Mouse (Mus musculus): Measurements from ENCODE around the gene Papss2. TPM values are rescaled to one million over a fixed set of nuclear protein-coding genes. Genes with fewer than 3 reads are reported as not detected.

The Papss2 gene
- total RNA-seq, 2 experiments from 2014 or later, result 5.6 to 6.9 TPM

DNA sequence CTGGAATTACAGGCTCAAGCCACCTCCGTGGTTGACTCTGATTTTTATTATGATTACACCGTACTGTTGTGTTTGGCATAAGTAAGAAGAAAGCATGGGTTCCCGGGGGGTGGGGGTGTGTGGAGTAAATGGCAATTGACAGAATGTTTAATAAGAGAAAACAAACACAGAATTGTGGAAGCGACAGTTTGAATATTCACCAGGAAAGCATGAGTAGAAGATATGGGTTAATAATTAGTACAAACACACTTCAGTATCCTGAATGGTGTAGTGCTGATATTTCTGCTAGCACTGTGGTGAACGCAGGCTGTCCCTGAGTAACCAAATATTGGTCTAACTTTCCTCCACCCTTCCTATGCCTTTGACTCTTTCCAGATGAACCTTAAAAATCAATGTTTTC is 3.8 kb downstream of the Papss2 start:
- no peak for DNase-seq

DNA sequence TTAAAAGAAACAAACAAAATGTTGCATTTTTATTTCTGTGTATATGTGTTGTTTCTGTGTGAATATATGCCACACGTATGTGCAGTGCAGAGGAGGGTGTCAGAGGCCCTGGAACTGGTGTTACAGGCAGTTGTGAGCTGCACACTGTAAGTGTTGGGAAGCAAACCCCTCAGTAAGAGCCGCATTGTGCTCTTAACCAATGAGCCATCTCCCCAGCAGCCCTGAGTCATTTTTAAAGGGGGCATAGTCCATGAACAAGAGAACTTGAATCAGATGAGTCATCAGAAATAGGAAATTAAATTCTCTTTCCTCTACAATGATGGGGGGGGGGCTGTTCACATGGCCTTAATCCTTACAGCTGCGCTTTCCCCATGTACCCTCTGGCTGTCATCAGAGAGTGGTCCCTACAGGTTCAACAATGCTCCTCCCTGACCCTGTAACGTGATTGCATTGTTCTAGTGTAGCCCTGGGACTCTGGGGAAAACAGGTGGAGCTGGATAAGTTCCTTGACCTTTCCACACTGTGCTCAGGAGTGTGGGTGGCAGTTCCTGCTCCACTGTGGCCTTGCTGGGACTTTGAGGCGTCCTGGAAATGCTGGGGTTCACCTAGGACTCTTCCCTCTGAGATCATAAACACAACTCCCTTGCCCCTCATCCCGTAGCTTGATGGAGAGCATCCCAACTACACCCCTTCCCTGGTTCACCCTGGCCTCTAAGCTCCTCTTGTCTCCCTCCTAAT is 5.6 kb downstream of the Papss2 start:
- no peak for DNase-seq

DNA sequence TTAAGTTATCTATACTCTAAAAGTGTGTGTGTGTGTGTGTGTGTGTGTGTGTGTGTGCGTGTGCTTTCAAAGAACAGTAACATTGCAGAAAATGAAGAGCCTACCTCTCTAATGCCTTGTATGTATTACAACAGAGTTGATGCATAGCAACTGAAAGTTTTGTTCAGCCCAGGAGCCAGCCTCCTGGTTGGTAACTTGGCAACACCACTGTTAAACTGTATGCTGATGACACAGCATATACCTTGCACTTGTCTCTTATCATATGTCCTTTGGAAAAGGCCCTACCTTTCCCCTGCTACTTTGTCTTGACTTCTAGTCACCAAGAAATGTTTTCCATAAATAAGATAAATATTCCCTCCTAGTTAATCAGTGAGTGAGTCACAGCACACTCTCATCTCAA is 7.9 kb downstream of the Papss2 start:
- no peak for DNase-seq

DNA sequence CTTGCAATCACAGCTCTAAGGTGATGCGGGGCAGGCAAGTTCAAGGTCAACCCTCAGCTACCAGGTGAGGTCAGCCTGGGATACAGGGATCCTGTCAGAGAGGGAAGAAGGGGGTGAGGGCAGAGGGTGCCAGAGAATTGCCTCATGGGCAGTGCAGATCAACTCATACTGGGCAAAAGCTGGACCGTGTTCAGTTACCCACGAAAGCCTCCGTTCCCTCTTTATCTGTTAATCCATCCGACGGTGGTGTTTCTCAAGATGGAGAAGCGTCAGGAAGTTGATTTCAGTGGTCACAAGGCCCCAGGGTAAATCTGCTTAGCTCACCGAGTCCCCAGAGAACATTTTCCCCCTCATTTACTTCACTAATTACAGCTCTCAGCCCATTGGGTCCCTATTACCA is 8.5 kb downstream of the Papss2 start:
- no peak for DNase-seq

DNA sequence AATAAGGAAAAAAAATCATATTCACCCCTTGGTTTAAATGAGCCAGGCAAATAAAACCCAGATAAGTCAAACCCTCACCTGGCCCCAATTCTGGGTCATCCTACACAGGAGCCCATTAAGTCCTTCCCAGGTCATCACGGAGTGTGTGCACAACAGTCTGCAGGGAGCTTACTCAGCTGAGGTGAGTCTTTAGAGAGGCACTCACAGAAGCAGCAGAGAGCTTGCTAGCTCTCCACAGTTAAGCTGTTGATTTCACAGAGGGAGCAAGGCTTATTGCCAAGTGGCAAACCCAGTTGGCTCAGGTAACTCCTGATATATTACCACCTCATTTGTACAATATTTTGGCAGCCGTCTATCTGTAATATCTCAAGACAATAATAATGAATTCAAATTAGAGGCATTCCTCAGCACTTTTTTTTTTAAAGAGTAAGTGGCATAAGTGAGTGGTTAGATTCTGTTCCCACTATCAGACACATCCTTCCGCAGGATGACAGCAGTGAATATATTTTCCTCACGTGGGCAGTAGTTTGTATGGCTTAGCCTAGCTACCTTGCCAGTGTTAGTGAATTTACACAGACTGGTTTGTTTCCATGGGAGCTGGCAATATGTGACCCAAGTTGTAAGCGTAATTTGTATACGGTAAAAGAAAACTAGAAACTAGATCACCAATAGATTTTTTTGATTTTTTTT is 9.1 kb downstream of the Papss2 start:
- DNase-seq, result no peak

DNA sequence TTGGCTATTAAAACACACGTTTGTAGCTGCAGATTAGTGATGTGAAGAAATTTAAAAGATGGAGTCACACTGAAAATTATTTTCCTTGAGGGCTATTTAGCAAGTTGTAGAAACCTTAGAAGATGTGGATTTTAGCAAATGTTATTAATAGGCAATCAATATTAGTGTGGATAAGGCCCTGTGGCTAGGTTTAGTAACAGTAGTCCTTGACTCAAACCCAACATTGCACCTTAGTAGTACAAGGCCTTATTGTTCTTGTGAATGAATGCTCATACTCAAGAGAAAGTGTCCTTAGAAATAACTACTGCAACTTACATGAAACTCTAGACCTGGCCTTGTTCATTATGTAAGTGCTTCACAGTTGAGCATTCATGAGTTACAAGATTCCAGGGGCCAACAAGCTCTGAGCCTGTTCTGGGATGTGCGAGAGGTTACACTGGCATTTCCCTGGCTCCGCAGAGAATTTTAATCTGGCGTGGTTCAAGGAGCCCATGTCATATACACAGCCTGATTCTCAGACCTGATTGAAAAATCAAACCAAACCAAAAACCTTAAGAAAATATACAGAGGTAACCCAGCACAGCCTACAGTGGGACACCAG is 10.7 kb downstream of the Papss2 start:
- no peak for DNase-seq

DNA sequence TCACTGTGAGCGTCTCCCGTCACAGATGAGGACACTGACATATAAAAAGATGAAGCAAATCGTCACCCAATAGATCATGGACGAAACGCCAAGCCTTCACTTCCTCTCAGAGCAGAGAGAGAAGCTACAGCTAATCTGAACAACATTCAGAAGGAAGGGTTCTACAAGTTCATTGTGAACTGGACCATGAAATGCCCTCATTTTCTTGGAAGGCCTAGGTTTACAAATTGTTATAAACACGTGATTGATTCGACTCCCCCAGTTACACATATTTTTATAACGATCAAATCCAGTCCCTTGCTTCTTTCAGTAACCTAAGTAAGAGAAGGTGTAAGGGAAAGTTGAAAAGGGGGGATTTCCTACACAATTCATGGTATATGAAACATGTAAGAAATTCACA is 11.4 kb downstream of the Papss2 start:
- DNase-seq, result no peak

DNA sequence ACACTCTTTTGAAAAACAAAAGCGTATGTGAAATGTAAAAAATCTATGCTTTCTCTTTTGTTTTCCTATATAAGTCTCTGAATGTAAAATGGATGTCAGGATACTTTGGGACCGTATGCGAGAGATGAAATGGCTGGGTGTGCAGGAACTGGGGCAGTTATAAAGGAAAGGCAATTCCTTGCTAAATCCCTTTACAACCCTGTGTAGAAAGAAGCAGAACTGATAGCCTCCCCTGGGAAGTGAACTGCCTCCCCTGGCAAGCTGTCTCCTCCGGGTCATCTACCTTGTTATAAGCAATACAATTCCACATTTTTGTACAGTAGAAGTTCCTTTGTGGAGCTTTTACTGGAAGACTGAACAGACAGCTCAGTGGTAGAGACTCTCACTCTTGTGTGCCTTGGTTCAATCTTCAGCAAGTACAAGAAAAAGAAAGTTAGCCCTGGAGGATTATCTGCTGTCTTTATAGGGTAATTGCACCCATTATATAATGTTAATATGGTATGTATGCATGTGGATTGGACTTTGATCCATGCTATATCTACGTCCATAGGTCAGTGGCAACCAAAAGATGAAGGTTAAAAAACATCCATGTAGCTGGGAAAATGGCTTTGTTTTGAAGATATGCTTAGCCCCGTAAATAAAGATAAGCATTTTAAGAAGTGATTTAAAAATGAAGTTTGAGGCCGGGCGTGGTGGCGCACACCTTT is 15.9 kb downstream of the Papss2 start:
- DNase-seq, result no peak

DNA sequence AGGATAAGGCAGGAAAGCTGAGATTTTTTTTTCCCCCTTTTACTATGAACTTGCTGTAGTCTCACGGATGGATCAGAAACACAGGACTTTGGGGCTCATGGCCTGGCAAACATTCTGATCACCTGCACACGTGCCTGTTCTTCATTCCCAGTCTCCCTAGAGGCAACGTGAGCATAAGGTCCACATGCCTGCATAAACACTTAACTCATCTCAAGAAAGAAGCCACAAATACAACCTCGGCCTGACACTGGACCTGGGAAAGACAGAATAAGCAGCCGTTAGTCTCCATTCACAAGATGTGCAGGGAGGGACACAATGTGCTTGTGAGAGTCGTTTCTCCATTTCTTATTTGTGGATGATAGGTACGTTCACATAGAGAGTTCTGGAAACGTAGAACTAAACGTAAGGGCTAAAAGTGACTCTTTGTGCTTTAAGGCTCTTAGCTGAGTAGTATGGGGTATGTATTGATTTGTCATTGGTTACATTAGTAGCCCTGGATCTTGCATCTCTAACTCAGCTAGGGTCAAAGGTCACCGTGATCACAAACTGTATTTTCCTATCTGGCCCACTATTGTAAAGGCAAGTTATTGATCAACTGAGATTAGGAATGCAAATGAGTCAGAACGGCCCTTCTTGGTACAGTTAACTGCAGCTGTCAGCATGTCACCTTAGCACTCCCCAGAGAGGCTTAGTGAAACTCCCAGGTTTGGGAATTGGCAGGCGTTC is 18.6 kb downstream of the Papss2 start:
- no peak for DNase-seq

DNA sequence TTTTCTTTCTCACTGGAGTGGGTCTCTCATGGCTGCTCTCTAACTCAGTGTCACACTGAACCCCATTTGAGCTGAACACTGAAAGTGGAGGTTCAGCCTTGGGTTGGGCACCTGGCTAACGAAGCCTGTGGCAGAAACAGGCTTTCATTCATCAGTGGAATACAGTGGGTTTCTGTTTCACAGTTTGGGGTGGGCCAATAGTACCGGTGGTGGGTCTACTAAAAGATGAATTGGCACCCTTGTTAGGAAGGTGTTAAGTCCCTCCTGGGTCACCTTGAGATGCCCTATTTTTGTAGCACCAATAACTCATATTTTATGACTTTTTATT is 19.1 kb downstream of the Papss2 start:
- no peak for DNase-seq

DNA sequence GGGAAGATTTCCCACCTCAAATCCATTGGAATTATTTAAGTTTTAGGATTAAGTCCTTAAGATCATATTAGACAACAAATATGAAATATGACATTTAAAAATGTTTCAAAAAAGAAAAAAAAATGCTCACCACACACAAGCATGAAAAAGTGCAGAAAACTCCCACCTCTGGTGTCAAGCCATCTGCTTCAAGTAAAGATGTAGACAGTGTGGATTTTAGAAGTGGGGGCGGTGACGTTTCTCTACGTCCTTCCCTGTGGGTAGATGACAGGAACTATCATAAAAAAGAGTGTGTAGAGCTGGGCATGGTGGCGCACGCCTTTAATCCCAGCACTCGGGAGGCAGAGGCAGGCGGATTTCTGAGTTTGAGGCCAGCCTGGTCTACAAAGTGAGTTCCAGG is 21.1 kb downstream of the Papss2 start:
- no peak for DNase-seq

DNA sequence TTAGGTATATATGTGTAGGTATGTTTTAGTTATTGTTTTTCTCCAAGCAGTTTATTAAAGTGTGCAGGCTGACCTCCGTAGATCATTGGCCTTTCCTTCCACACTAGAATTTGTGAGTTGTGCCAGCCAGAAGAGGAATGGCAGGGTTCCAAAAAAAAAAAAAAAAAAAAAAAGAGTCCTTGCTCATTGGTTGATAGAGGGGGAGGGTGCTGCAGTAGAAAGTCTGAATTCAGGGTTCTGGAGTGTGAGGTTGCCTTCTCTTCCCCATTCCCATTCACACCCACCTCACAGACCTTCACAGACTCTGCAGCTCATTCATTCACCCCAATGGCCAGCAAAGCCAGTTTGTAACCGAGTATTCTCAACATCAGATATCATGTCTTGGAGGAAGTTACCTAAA is 24.1 kb downstream of the Papss2 start:
- DNase-seq, result no peak

DNA sequence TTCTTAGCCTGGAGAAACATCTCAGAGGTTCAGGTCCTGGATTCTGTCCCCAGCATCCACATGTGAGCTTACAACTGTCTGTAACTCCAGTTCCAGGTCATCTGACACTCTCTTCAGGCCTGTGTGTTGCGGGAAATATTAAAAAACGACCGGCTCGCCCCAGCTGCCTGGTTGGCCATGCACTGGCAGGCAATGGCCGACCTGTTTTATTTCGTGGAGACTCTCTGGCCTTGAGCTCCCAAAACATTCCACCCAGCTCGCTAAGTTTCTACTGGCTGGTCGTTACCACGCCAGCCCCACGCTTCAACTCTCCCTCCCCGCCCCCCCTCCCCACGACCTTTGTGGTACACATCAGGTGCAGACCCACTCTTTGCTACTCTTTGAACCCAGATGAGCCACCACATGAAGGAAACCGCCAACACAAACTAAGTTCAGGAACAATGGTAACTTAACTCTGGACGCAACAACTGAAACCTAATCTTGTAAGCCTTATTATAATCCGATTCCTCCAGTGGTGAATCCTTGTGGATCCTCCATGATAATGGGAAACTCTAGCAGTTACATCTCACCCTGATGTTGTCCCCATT is 25.4 kb downstream of the Papss2 start:
- no peak for DNase-seq

DNA sequence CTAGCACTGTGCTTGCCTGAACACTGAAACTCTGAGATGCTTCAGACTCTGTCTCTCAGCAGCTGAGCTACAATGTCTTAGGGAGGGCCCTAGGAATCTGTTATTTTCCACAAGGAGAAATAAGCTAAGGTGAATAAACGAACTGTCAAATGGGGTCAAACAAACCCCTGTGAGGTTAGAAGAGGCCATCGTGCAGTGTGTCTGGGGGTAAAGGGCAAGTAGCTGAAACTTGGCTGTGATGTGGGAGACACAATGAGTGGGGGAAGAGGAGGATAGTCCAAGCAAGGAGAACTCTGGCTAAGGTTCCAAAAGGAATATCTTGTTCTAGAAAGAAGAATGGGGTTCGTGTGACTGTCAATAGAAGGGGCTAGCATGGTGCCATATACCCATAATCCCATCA is 26.6 kb downstream of the Papss2 start:
- no peak for DNase-seq

DNA sequence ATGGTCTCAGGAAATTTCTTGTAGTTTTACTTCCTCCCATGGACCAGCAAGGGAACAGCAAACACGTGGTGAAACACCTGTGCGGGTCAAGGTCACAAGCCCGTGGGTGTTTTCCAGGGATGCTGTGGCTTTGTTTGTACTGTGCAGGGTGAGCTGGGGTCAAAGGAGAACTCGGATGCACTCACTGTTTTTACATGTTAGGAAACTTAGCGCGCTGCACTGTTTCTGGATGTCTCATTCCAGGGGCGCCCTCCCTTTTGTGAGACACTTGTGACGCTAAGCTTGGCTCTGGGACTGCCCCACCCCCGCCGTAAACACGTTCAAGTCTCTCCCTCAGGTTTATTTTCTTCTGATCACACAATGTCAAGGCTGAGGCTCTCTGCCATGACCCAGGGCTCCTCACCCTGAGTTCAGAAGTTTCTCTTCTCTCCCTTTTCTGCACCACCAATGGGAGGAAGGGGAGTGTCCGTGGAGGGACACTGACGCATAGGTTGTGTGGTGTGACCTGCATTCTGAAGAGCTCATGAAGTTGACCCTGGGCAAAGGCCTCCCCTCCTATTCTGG is 31.3 kb downstream of the Papss2 start:
- DNase-seq, result no peak

DNA sequence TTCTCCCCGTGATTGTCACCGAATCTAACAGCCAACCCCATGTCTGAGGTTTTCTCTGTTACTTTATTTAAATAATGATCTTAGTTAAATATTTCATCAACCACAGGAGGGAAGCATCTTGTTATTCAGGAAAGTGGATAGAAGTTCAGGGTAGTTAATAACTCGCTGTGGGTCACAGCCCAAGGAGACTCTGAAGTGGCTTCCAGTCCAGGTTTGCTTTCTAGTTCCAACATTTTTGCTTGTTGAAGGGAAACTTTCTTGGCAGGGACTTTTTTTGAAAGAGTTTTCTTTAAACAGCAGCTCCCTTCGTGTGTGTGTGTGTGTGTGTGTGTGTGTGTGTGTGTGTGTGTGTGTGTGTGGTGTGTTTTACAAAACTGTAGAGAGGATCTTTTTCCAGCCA is 32.0 kb downstream of the Papss2 start:
- DNase-seq, result no peak

DNA sequence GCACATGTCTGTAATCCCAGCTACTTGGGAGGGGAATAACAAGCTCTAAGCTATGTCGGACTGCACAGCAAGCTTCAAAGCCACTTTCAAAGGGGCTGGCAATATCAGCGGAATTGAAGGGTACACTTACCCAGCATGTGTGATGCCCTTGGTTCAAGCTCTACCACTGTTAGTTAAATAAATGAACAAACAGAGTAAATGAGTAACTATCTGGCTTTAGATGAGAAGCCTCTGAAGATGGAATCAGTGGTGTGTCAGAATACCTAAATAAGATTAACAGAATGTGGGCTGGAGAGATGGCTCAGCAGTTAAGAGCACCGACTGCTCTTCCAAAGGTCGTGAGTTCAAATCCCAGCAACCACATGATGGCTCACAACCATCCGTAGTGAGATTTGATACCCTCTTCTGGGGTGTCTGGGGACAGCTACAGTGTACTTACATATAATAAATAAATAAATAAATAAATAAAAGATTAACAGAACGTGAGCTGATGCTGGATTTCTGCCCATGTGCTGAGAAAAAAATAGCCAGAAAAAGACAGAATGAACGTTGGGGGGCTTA is 33.1 kb downstream of the Papss2 start:
- DNase-seq, result no peak

DNA sequence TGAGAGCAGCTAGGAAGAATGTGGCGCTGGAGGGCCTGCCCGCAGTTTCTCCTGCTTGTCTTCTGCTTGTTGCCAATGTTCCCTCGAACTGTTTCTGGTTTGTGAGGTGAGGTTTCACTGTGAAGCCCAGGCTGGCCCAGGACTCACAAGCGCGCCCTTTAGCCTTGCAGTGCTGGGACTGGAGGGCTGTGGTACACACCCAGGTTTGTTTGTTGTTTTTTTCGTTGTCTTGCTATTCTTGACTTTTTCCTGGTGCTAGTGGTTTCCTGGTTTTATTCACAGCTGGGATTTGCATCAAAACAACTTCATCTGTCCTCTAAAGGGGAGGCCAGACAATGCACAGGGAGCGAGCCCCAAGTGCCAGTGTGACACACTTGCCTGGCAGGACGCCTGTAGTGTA is 39.3 kb downstream of the Papss2 start:
- no peak for DNase-seq

DNA sequence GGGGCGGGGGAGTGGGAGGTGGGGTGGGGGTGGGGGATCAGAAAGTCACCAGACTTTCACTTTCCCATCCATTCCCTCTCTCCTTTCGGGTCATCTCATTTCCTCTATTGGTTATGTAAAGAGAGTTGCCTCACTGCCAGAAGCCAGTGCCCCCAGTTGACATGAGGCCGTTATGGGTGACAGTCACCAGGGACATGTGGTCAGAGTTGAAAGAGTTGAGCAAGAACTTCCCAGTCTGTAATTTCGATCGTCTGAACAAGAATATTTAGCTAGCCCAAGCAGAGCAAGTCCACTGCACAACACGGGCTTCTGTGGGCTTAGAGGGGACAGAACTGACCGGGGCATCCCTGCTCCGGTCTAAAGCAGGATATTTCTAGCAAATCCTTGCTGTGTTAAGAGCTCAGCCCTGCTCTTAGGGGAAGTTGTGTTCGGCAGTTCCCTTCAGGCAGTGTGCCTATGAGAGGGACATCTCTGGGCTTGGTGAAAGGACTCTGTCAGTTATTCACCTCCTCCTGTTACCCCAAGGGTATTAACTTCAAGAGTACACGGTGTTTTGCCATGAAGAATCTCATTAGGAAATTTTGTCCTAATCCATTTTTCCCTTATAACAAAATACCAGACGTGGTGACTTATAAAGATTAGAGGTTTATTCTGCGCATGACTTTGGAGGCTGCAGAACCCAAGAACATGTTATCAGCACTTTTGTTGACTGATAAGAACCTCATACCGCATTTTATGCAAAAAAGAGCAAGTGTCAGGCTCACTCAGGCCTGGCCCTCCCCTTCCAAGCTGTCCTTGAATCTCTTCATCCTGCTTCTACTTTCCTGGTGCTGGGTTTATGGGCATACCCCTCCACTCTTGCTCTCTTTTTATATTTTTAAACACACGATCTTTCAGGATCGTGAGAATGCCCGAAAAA is 42.0 kb downstream of the Papss2 start:
- no peak for DNase-seq

DNA sequence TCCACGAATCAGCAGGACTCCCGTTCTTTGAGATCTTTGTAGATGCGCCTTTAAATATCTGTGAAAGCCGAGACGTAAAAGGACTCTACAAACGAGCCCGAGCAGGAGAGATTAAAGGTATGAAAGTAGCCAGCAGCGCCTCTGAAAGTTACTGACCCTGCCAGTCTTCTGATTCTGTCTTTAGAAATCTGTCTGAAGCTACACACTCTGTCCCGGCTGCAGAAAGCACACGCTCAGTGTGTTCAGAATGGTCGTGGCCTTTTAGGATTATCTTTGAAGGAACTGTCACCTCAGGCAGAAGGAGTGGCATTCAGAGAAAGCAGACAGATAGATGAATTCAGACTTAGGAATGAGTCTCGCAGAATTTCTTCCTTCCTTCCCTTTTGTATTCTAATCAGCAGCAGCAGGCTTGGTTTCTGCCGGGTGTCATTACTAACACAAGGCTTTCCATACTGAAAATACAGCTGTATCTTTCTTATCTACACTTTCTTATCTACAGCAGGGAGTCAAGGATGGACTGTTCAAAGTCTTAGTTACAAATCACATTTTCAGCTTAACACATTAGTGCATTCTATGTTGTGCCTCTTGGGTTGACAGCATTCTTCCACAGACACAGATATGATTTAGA is 42.8 kb downstream of the Papss2 start:
- DNase-seq, result no peak

Measured in gastrocnemius, postnatal 25 days (tissue).